Mouse (Mus musculus): ENCODE measurements around the gene Ano6.

DNA sequence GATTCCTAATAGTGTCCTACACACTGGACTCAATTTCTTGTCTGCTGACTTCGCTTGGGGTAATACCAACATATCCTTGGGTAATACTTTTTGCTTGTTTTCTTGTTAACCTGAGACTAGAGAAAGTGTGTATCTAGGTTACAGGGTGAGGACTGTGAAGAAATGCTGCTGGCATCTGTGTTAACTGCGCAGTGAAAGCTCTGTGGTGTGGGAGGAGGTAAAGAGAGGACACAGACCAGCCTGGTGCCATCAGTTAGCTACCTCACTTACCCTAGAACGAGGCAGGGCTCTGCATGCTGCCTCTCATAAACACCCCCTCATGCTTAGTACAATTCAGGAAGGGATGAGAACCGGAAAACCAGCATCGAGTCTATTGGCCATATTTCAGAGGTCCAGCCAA is 32.6 kb upstream of the Ano6 start:
- TF ChIP-seq CTCF (IDR thresholded peaks at IDR 0.05; ENCODE audit: low read depth, low read length): no peak
- no peak for TF ChIP-seq POLR2A (IDR thresholded peaks at IDR 0.05; ENCODE audit: borderline replicate concordance, low read depth, low read length)
